Mouse (Mus musculus): ENCODE data around the gene Slc35f1.

Slc35f1 gene

GRCm38 (mm10) chr10:52926330-52926729 is 236.0 kb downstream of the Slc35f1 start:
- no peak for DNase-seq (ENCODE audit: low spot score in 2 of 2)

GRCm38 (mm10) chr10:52932159-52932558 is 241.8 kb downstream of the Slc35f1 start:
- no peak for DNase-seq (ENCODE audit: low spot score in 2 of 2)

GRCm38 (mm10) chr10:52934615-52935014 is 244.3 kb downstream of the Slc35f1 start:
- DNase-seq (ENCODE audit: low spot score in 2 of 2), result no peak

- no peak for DNase-seq (ENCODE audit: low spot score in 2 of 2)
Observed at GRCm38 (mm10) chr10:52940111-52940830, 249.9 kb downstream of the Slc35f1 start.

- DNase-seq (ENCODE audit: low spot score in 2 of 2), result no peak
Observed at GRCm38 (mm10) chr10:52940831-52941216, 250.5 kb downstream of the Slc35f1 start.

- no peak for DNase-seq (ENCODE audit: low spot score in 2 of 2)
Observed at GRCm38 (mm10) chr10:52952581-52952980, 262.2 kb downstream of the Slc35f1 start.

GRCm38 (mm10) chr10:52956728-52957127 is 266.4 kb downstream of the Slc35f1 start:
- DNase-seq (ENCODE audit: low spot score in 2 of 2), result no peak

GRCm38 (mm10) chr10:52979251-52979650 is 288.9 kb downstream of the Slc35f1 start:
- DNase-seq (ENCODE audit: low spot score in 2 of 2), result no peak

GRCm38 (mm10) chr10:52982836-52983235 is 292.5 kb downstream of the Slc35f1 start:
- no peak for DNase-seq (ENCODE audit: low spot score in 2 of 2)

- no peak for DNase-seq (ENCODE audit: low spot score in 2 of 2)
Observed at GRCm38 (mm10) chr10:52992246-52992645, 301.9 kb downstream of the Slc35f1 start.

GRCm38 (mm10) chr10:52996886-52997285 is 306.6 kb downstream of the Slc35f1 start:
- no peak for DNase-seq (ENCODE audit: low spot score in 2 of 2)

GRCm38 (mm10) chr10:53001136-53001535 is 310.8 kb downstream of the Slc35f1 start:
- DNase-seq (ENCODE audit: low spot score in 2 of 2), result no peak

- DNase-seq (ENCODE audit: low spot score in 2 of 2), result no peak
Observed at GRCm38 (mm10) chr10:53006229-53007190, 316.2 kb downstream of the Slc35f1 start.

- DNase-seq (ENCODE audit: low spot score in 2 of 2), result no peak
Observed at GRCm38 (mm10) chr10:53013878-53014277, 323.5 kb downstream of the Slc35f1 start.

- DNase-seq (ENCODE audit: low spot score in 2 of 2), result no peak
Observed at GRCm38 (mm10) chr10:53028454-53028853, 338.1 kb downstream of the Slc35f1 start.

- DNase-seq (ENCODE audit: low spot score in 2 of 2), result no peak
Observed at GRCm38 (mm10) chr10:53035202-53035601, 344.9 kb downstream of the Slc35f1 start.

GRCm38 (mm10) chr10:53045931-53046330 is 355.6 kb downstream of the Slc35f1 start:
- no peak for DNase-seq (ENCODE audit: low spot score in 2 of 2)

- no peak for DNase-seq (ENCODE audit: low spot score in 2 of 2)
Observed at GRCm38 (mm10) chr10:53052521-53052920, 362.2 kb downstream of the Slc35f1 start.

GRCm38 (mm10) chr10:53060745-53061144 is 370.4 kb downstream of the Slc35f1 start:
- no peak for DNase-seq (ENCODE audit: low spot score in 2 of 2)

GRCm38 (mm10) chr10:53062741-53063140 is 372.4 kb downstream of the Slc35f1 start:
- no peak for DNase-seq (ENCODE audit: low spot score in 2 of 2)

- DNase-seq (ENCODE audit: low spot score in 2 of 2), result no peak
Observed at GRCm38 (mm10) chr10:53087811-53088210, 397.5 kb downstream of the Slc35f1 start.

GRCm38 (mm10) chr10:53091525-53091924 is 401.2 kb downstream of the Slc35f1 start:
- DNase-seq (ENCODE audit: low spot score in 2 of 2), result no peak

- DNase-seq (ENCODE audit: low spot score in 2 of 2), result no peak
Observed at GRCm38 (mm10) chr10:53096446-53096845, 406.1 kb downstream of the Slc35f1 start.
